Mouse (Mus musculus) ZHBTc4 (cell line): ENCODE measurements around the gene Ppp1r18.

Source experiments
- DNase-seq: peaks from one replicate; pipeline ENCODE4 v3.0.0-alpha.2; 2011; ENCODE audit warnings: low read depth, low spot score

The Ppp1r18 gene

GRCm38 (mm10) chr17:35869346-35870067, 4.1 kb downstream of the Ppp1r18 start:
- peak; percentile 83 for DNase-seq

GRCm38 (mm10) chr17:35870151-35870883, 4.9 kb downstream of the Ppp1r18 start:
- peak; percentile 77 for DNase-seq

- peak; percentile 82 for DNase-seq
These were observed 5.7 kb downstream of the Ppp1r18 start for GRCm38 (mm10) chr17:35870884-35871696.

GRCm38 (mm10) chr17:35873774-35874519, 8.6 kb downstream of the Ppp1r18 start:
- peak; percentile 91 for DNase-seq

- DNase-seq: no peak
These were observed 9.3 kb downstream of the Ppp1r18 start for GRCm38 (mm10) chr17:35874721-35875120.

GRCm38 (mm10) chr17:35879245-35880057, 14.1 kb downstream of the Ppp1r18 start, which contains the start of gene Dhx16:
Gene Dhx16 (plus strand): TSS chr17:35879819.
- DNase-seq: peak; percentile 98

GRCm38 (mm10) chr17:35882924-35883323, 17.5 kb downstream of the Ppp1r18 start:
- DNase-seq: no peak

GRCm38 (mm10) chr17:35883777-35884176, 18.4 kb downstream of the Ppp1r18 start:
- DNase-seq: no peak

- DNase-seq: peak; percentile 91
These were observed 22.3 kb downstream of the Ppp1r18 start for GRCm38 (mm10) chr17:35887725-35888124.

GRCm38 (mm10) chr17:35896781-35897643, 31.6 kb downstream of the Ppp1r18 start, which contains the start of gene 2310061I04Rik:
Gene 2310061I04Rik (minus strand): TSS chr17:35897431.
- DNase-seq: peak; percentile 97

GRCm38 (mm10) chr17:35897644-35898573, 32.5 kb downstream of the Ppp1r18 start:
- DNase-seq: peak; percentile 72

- DNase-seq: no peak
These were observed 35.2 kb downstream of the Ppp1r18 start for GRCm38 (mm10) chr17:35900636-35901035.

GRCm38 (mm10) chr17:35903343-35903991, 38.1 kb downstream of the Ppp1r18 start:
- DNase-seq: no peak

- DNase-seq: no peak
These were observed 38.6 kb downstream of the Ppp1r18 start for GRCm38 (mm10) chr17:35903992-35904355.

GRCm38 (mm10) chr17:35905587-35905986, 40.2 kb downstream of the Ppp1r18 start:
- DNase-seq: no peak

- DNase-seq: no peak
These were observed 42.2 kb downstream of the Ppp1r18 start for GRCm38 (mm10) chr17:35907609-35908008.

GRCm38 (mm10) chr17:35909186-35909918, 44.0 kb downstream of the Ppp1r18 start:
- no peak for DNase-seq
